Mouse (Mus musculus): ENCODE measurements around the gene Tmem150c. TPM values are rescaled to one million over a fixed set of nuclear protein-coding genes. Genes with fewer than 3 reads are reported as not detected.

Tmem150c gene
- polyA plus RNA-seq, 1 experiment from 2014 or later: 1.4 TPM

GRCm38 (mm10) chr5:100082006-100082405, 77.6 kb downstream of the Tmem150c start:
- Histone ChIP-seq H3K27me3 (replicated peaks; ENCODE audit: control insufficient read depth, insufficient read depth, low read length) (no peaks in the 10 kb centered on the region), H3K4me3 (ENCODE audit: low read depth, low read length) (no peak overlapping the region), H3K4me2 (ENCODE audit: low read length) (no peak overlapping the region), H3K9me3 (ENCODE audit: control insufficient read depth, low read length) (no peaks in the 10 kb centered on the region), H3K27ac (ENCODE audit: low read depth) (no peak overlapping the region), H3K4me1 (replicated peaks; ENCODE audit: control insufficient read depth, insufficient read depth, low read length) (peaks cover 11% of the 10 kb centered on the region), H3K36me3 (ENCODE audit: control insufficient read depth, insufficient read depth, low read length) (no peaks in the 10 kb centered on the region), H3K9ac (ENCODE audit: low read length) (no peak overlapping the region)
- WGBS: 89% methylated on average over 4 of the region's 4 CpGs
- no peak for DNase-seq (ENCODE audit: low spot score)
- ATAC-seq (replicated peaks; ENCODE audit: low FRiP score, low TSS enrichment, low read depth): no peak

- DNase-seq (ENCODE audit: low spot score): no peak
- H3K4me3 ChIP-seq (ENCODE audit: low read depth, low read length): no peak overlapping the region
- no peaks in the 10 kb centered on the region for H3K27me3 ChIP-seq (replicated peaks; ENCODE audit: control insufficient read depth, insufficient read depth, low read length)
- no peak overlapping the region for H3K9ac ChIP-seq (ENCODE audit: low read length)
- peak overlapping the region; percentile 56; the same call in 1 of the 2 replicates for H3K4me2 ChIP-seq (ENCODE audit: low read length)
- no peaks in the 10 kb centered on the region for H3K36me3 ChIP-seq (ENCODE audit: control insufficient read depth, insufficient read depth, low read length)
- peaks cover 5% of the 10 kb centered on the region; the same call in 1 of the 2 replicates for H3K4me1 ChIP-seq (replicated peaks; ENCODE audit: control insufficient read depth, insufficient read depth, low read length)
- no peak overlapping the region for H3K27ac ChIP-seq (ENCODE audit: low read depth)
- no peaks in the 10 kb centered on the region for H3K9me3 ChIP-seq (ENCODE audit: control insufficient read depth, low read length)
- WGBS: 78% methylated on average over 8 of the region's 8 CpGs
- no peak for ATAC-seq (replicated peaks; ENCODE audit: low FRiP score, low TSS enrichment, low read depth)
Observed at GRCm38 (mm10) chr5:100079931-100080275, 79.7 kb downstream of the Tmem150c start.

GRCm38 (mm10) chr5:100079040-100079930, 80.3 kb downstream of the Tmem150c start:
- peak overlapping the region; percentile 56 for H3K4me2 ChIP-seq (ENCODE audit: low read length)
- ATAC-seq (replicated peaks; ENCODE audit: low FRiP score, low TSS enrichment, low read depth) (0 out of 2 replicates have a peak, but pooled peaks have one; percentile 65), DNase-seq (ENCODE audit: low spot score) (peak; percentile 74)
- no peaks in the 10 kb centered on the region for H3K9me3 ChIP-seq (ENCODE audit: control insufficient read depth, low read length)
- no peak overlapping the region for H3K27ac ChIP-seq (ENCODE audit: low read depth)
- WGBS: 25% methylated on average over 36 of the region's 36 CpGs
- H3K4me1 ChIP-seq (replicated peaks; ENCODE audit: control insufficient read depth, insufficient read depth, low read length): peaks cover 2% of the 10 kb centered on the region; the same call in 1 of the 2 replicates
- H3K36me3 ChIP-seq (ENCODE audit: control insufficient read depth, insufficient read depth, low read length): no peaks in the 10 kb centered on the region
- H3K9ac ChIP-seq (ENCODE audit: low read length): peak overlapping the region; percentile 23; the same call in 1 of the 2 replicates
- H3K4me3 ChIP-seq (ENCODE audit: low read depth, low read length): peak overlapping the region; percentile 29
- no peaks in the 10 kb centered on the region for H3K27me3 ChIP-seq (replicated peaks; ENCODE audit: control insufficient read depth, insufficient read depth, low read length)

- ATAC-seq (replicated peaks; ENCODE audit: low FRiP score, low TSS enrichment, low read depth): no peak
- Histone ChIP-seq H3K9ac (ENCODE audit: low read length) (no peak overlapping the region), H3K27me3 (replicated peaks; ENCODE audit: control insufficient read depth, insufficient read depth, low read length) (no peaks in the 10 kb centered on the region), H3K36me3 (ENCODE audit: control insufficient read depth, insufficient read depth, low read length) (peaks cover 23% of the 10 kb centered on the region), H3K4me3 (ENCODE audit: low read depth, low read length) (no peak overlapping the region), H3K4me1 (replicated peaks; ENCODE audit: control insufficient read depth, insufficient read depth, low read length) (no peaks in the 10 kb centered on the region; the same call in 1 of the 2 replicates), H3K4me2 (ENCODE audit: low read length) (no peak overlapping the region), H3K9me3 (ENCODE audit: control insufficient read depth, low read length) (no peaks in the 10 kb centered on the region), H3K27ac (ENCODE audit: low read depth) (no peak overlapping the region)
- DNase-seq (ENCODE audit: low spot score): no peak
- 63% methylated on average over 4 of the region's 4 CpGs for WGBS
Observed at GRCm38 (mm10) chr5:100074571-100074970, 85.0 kb downstream of the Tmem150c start.

- H3K27ac ChIP-seq (ENCODE audit: low read depth): no peak overlapping the region
- peaks cover 39% of the 10 kb centered on the region for H3K36me3 ChIP-seq (ENCODE audit: control insufficient read depth, insufficient read depth, low read length)
- H3K4me2 ChIP-seq (ENCODE audit: low read length): no peak overlapping the region
- 87% methylated on average over 9 of the region's 9 CpGs for WGBS
- DNase-seq (ENCODE audit: low spot score) (no peak), ATAC-seq (replicated peaks; ENCODE audit: low FRiP score, low TSS enrichment, low read depth) (no peak)
- no peak overlapping the region for H3K9ac ChIP-seq (ENCODE audit: low read length)
- H3K27me3 ChIP-seq (replicated peaks; ENCODE audit: control insufficient read depth, insufficient read depth, low read length): no peaks in the 10 kb centered on the region
- H3K4me3 ChIP-seq (ENCODE audit: low read depth, low read length): no peak overlapping the region
- no peaks in the 10 kb centered on the region for H3K9me3 ChIP-seq (ENCODE audit: control insufficient read depth, low read length)
- H3K4me1 ChIP-seq (replicated peaks; ENCODE audit: control insufficient read depth, insufficient read depth, low read length): no peaks in the 10 kb centered on the region
Observed at GRCm38 (mm10) chr5:100072557-100072956, 87.1 kb downstream of the Tmem150c start.

GRCm38 (mm10) chr5:100071541-100071940, 88.1 kb downstream of the Tmem150c start:
- H3K4me1 ChIP-seq (replicated peaks; ENCODE audit: control insufficient read depth, insufficient read depth, low read length): no peaks in the 10 kb centered on the region
- no peaks in the 10 kb centered on the region for H3K27me3 ChIP-seq (replicated peaks; ENCODE audit: control insufficient read depth, insufficient read depth, low read length)
- WGBS: 90% methylated on average over 5 of the region's 5 CpGs
- H3K4me2 ChIP-seq (ENCODE audit: low read length): no peak overlapping the region
- no peaks in the 10 kb centered on the region for H3K9me3 ChIP-seq (ENCODE audit: control insufficient read depth, low read length)
- ATAC-seq (replicated peaks; ENCODE audit: low FRiP score, low TSS enrichment, low read depth) (no peak), DNase-seq (ENCODE audit: low spot score) (no peak)
- no peak overlapping the region for H3K4me3 ChIP-seq (ENCODE audit: low read depth, low read length)
- H3K36me3 ChIP-seq (ENCODE audit: control insufficient read depth, insufficient read depth, low read length): peaks cover 45% of the 10 kb centered on the region
- no peak overlapping the region for H3K9ac ChIP-seq (ENCODE audit: low read length)
- no peak overlapping the region for H3K27ac ChIP-seq (ENCODE audit: low read depth)

- no peaks in the 10 kb centered on the region for H3K4me1 ChIP-seq (replicated peaks; ENCODE audit: control insufficient read depth, insufficient read depth, low read length)
- no peak overlapping the region for H3K4me3 ChIP-seq (ENCODE audit: low read depth, low read length)
- WGBS: 22% methylated on average over 3 of the region's 3 CpGs
- no peaks in the 10 kb centered on the region for H3K9me3 ChIP-seq (ENCODE audit: control insufficient read depth, low read length)
- no peak overlapping the region for H3K4me2 ChIP-seq (ENCODE audit: low read length)
- peak; percentile 97 for DNase-seq (ENCODE audit: low spot score)
- H3K36me3 ChIP-seq (ENCODE audit: control insufficient read depth, insufficient read depth, low read length): peaks cover 52% of the 10 kb centered on the region
- H3K27me3 ChIP-seq (replicated peaks; ENCODE audit: control insufficient read depth, insufficient read depth, low read length): no peaks in the 10 kb centered on the region
- no peak overlapping the region for H3K9ac ChIP-seq (ENCODE audit: low read length)
- no peak overlapping the region for H3K27ac ChIP-seq (ENCODE audit: low read depth)
- ATAC-seq (replicated peaks; ENCODE audit: low FRiP score, low TSS enrichment, low read depth): peak; percentile 17; the same call in 1 of the 2 replicates
Observed at GRCm38 (mm10) chr5:100070255-100070654, 89.4 kb downstream of the Tmem150c start.

- Histone ChIP-seq H3K9ac (ENCODE audit: low read length) (no peak overlapping the region), H3K4me3 (ENCODE audit: low read depth, low read length) (no peak overlapping the region), H3K36me3 (ENCODE audit: control insufficient read depth, insufficient read depth, low read length) (peaks cover 59% of the 10 kb centered on the region), H3K4me1 (replicated peaks; ENCODE audit: control insufficient read depth, insufficient read depth, low read length) (no peaks in the 10 kb centered on the region), H3K27me3 (replicated peaks; ENCODE audit: control insufficient read depth, insufficient read depth, low read length) (no peaks in the 10 kb centered on the region), H3K9me3 (ENCODE audit: control insufficient read depth, low read length) (no peaks in the 10 kb centered on the region), H3K4me2 (ENCODE audit: low read length) (no peak overlapping the region), H3K27ac (ENCODE audit: low read depth) (no peak overlapping the region)
- WGBS: 94% methylated on average over 2 of the region's 2 CpGs
- DNase-seq (ENCODE audit: low spot score): no peak
- ATAC-seq (replicated peaks; ENCODE audit: low FRiP score, low TSS enrichment, low read depth): no peak
Observed at GRCm38 (mm10) chr5:100069526-100069925, 90.1 kb downstream of the Tmem150c start.

- no peak for ATAC-seq (replicated peaks; ENCODE audit: low FRiP score, low TSS enrichment, low read depth)
- no peak for DNase-seq (ENCODE audit: low spot score)
- no peak overlapping the region for H3K27ac ChIP-seq (ENCODE audit: low read depth)
- 94% methylated on average over 16 of the region's 16 CpGs for WGBS
- no peak overlapping the region for H3K9ac ChIP-seq (ENCODE audit: low read length)
- H3K4me3 ChIP-seq (ENCODE audit: low read depth, low read length): no peak overlapping the region
- no peaks in the 10 kb centered on the region for H3K27me3 ChIP-seq (replicated peaks; ENCODE audit: control insufficient read depth, insufficient read depth, low read length)
- no peak overlapping the region for H3K4me2 ChIP-seq (ENCODE audit: low read length)
- no peaks in the 10 kb centered on the region for H3K9me3 ChIP-seq (ENCODE audit: control insufficient read depth, low read length)
- peaks cover 63% of the 10 kb centered on the region for H3K36me3 ChIP-seq (ENCODE audit: control insufficient read depth, insufficient read depth, low read length)
- H3K4me1 ChIP-seq (replicated peaks; ENCODE audit: control insufficient read depth, insufficient read depth, low read length): no peaks in the 10 kb centered on the region
Observed at GRCm38 (mm10) chr5:100067579-100067978, 92.0 kb downstream of the Tmem150c start.
